Mouse (Mus musculus) ES-Bruce4 (cell line): ENCODE data around the gene Alyref.

ENCODE experiments used
- CTCF ChIP-seq: IDR thresholded peaks from one replicate; pipeline ENCODE4 v1.8.1; 2011; ENCODE audit warnings: low read depth, low read length
- EP300 ChIP-seq: IDR thresholded peaks from 2 replicates; pipeline ENCODE4 v1.6.1; 2011; ENCODE audit warnings: low read depth, low read length; ENCODE audit not compliant: insufficient read depth
- POLR2A ChIP-seq: IDR thresholded peaks from one replicate; pipeline ENCODE4 v1.8.1; 2011; ENCODE audit warnings: low read length; ENCODE audit not compliant: insufficient read depth

- no peak for TF ChIP-seq CTCF
- no peak for TF ChIP-seq EP300
- no peak for TF ChIP-seq POLR2A
Observed at GRCm38 (mm10) chr11:120575940-120576339, 22.2 kb downstream of the Alyref start.
